Mouse (Mus musculus) erythroid progenitor cell, adult 5-6 weeks (primary cell): ENCODE results near the gene Hspbap1. TPM values are rescaled to one million over a fixed set of nuclear protein-coding genes. Genes with fewer than 3 reads are reported as not detected.

Experiments
- ATAC-seq: replicated peaks from 2 replicates; pipeline ENCODE4 v1.8.0; 2016; ENCODE audit warnings: moderate number of reproducible peaks, mild to moderate bottlenecking, moderate TSS enrichment, inconsistent platforms; ENCODE audit not compliant: poor library complexity, low FRiP score, severe bottlenecking
- total RNA-seq, 2 experiments: library from RNA; stranded (forward) in 1 of 2; stranded (reverse) in 1 of 2; fragments of 150-400 nt in 1 of 2; fragments of 186-747, 209-891 nt in 1 of 2; gene quantifications; 2 replicates each; pipeline versions ENCODE4 v1.2.3 to v1.2.4; 2015 to 2017; ENCODE audit warnings: low replicate concordance in 2 of 2

Gene Hspbap1
- total RNA-seq, 2 experiments from 2014 or later, result 12.9 to 18.0 TPM

- no peak for ATAC-seq
These were observed 99.0 kb downstream of the Hspbap1 start for GRCm38 (mm10) chr16:35869126-35869525.

- no peak for ATAC-seq
These were observed 99.5 kb downstream of the Hspbap1 start for GRCm38 (mm10) chr16:35869656-35870055.

- ATAC-seq, result peak; percentile 61
These were observed 100.4 kb downstream of the Hspbap1 start for GRCm38 (mm10) chr16:35870581-35871047.

DNA sequence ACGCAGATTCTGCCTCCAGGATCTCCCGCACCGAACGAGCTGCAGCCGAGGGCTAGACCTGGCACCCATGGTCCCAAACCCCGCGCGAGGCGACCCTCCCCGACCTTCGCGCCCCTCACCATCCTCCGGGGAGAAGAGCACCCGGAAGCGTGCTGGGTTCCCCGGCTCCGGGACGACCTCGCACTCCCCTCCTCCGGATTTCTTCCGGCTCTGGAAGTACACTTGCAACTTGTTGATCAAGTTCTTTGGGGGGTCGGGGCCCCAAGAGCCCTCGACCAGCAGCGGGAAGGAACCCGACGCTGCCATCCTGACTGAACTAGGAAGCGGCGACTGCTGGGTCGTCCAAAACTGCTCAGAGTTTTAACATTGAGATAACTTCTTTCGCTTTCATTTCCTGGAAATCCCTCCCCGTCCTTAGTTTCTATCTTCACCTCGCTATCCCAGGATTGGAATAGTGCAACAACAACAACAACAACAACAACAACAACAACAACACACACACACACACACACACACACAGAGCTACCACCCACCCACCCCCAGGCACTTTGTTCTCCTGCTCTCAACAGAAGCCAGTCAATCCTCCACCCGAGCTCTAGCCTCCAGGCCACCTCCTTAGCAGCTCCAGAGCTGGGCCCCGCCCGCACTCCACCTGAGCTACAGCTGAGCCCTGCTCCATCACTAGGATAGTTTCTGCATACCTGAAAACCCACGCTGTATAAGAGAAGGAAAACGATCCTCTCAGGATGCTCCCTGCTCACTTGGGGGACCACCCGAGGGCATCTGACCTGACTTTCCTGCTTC is 101.1 kb downstream of the Hspbap1 start, which contains the start of gene Parp14:
Parp14 (minus strand) TSS at position 497 of the 804 bp plus-strand sequence.
- peak; percentile 90 for ATAC-seq

GRCm38 (mm10) chr16:35871898-35872297 is 101.7 kb downstream of the Hspbap1 start:
- peak; percentile 28 for ATAC-seq

DNA sequence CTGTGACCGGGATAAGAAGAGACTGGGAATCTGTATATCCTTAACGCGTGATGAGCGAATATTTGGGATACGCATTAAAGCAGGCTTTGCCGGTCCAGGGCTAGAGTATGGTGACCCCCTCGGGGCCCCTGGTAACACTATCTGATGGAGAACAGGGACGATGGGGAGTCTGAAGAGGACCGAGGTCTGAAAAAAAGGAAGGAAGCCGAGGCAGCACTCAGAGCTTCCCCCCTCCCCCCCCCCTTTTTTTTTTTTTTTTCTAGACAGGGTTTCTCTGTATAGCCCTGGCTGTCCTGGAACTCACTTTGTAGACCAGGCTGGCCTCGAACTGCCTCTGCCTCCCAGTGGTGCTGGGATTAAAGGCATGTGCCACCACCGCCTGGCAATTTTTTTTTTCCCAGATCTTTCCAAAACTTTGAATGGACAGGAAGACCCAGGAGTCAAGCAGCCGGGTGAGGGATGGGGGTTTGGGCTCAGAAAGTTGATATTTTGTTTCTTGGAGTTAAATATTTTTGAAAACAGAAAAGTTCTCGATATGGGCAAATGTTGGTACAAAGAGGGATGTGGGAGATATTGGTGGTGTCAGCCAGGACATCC is 102.3 kb downstream of the Hspbap1 start:
- no peak for ATAC-seq

DNA sequence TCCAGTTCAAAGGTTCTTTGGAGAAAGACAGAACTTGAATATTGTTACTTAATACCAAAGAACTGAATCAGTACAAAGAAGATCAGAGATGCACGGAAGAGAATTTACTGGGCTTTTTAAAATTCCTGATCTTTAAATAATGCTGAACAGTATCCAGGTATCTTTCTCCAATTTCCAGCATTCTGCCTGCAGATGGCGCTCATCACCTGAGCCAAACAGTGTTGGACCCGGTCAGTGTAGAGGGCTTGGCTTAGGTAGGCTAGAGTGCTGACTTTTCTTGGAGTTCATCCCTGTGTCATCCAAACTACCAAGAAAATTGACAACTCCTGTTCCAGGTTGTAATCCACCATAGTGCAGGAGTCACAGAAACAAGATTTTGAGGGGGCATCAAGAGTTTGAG is 104.2 kb downstream of the Hspbap1 start:
- no peak for ATAC-seq

Other genes starting within 250 kb of the Hspbap1 start
- gene Sema5b, start 229.2 kb upstream of the Hspbap1 start, total RNA-seq (2015; ENCODE audit: low replicate concordance), result not detected in 2 replicates
- gene Sema5b, start 229.2 kb upstream of the Hspbap1 start, total RNA-seq (2017; ENCODE audit: low replicate concordance), result not detected in 2 replicates
- 4.6 and 9.4 TPM in 2 replicates for gene Dirc2, start 1.0 kb upstream of the Hspbap1 start, total RNA-seq (2015; ENCODE audit: low replicate concordance)
- gene Dirc2, start 1.0 kb upstream of the Hspbap1 start, total RNA-seq (2017; ENCODE audit: low replicate concordance), result 8.1 and 11.3 TPM in 2 replicates
- gene Parp14, start 101.2 kb downstream of the Hspbap1 start, total RNA-seq (2015; ENCODE audit: low replicate concordance), result 14.8 and 28.5 TPM in 2 replicates
- 31.6 and 33.5 TPM in 2 replicates for gene Parp14, start 101.2 kb downstream of the Hspbap1 start, total RNA-seq (2017; ENCODE audit: low replicate concordance)
- 30.6 and 35.0 TPM in 2 replicates for gene Parp9, start 168.1 kb downstream of the Hspbap1 start, total RNA-seq (2015; ENCODE audit: low replicate concordance)
- 41.1 and 48.7 TPM in 2 replicates for gene Parp9, start 168.1 kb downstream of the Hspbap1 start, total RNA-seq (2017; ENCODE audit: low replicate concordance)
- gene Dtx3l, start 168.8 kb downstream of the Hspbap1 start, total RNA-seq (2015; ENCODE audit: low replicate concordance), result 15.9 and 20.5 TPM in 2 replicates
- 19.8 and 21.4 TPM in 2 replicates for gene Dtx3l, start 168.8 kb downstream of the Hspbap1 start, total RNA-seq (2017; ENCODE audit: low replicate concordance)
- gene Kpna1, start 208.4 kb downstream of the Hspbap1 start, total RNA-seq (2015; ENCODE audit: low replicate concordance), result 80.1 and 99.1 TPM in 2 replicates
- 62.0 and 112 TPM in 2 replicates for gene Kpna1, start 208.4 kb downstream of the Hspbap1 start, total RNA-seq (2017; ENCODE audit: low replicate concordance)